Mouse (Mus musculus): Measurements from ENCODE around the gene Cox14. TPM values are rescaled to one million over a fixed set of nuclear protein-coding genes. Genes with fewer than 3 reads are reported as not detected.
A peak's percentile ranks its signal among the peaks of the same experiment; 100 is the strongest.
"Not testable (repeated sequence)": the region's sequence is repeated elsewhere in the genome, so short reads cannot be mapped to it uniquely, and the experiment has no call there.

Gene Cox14
- total RNA-seq, 2 experiments from 2014 or later, result 212 to 221 TPM

DNA sequence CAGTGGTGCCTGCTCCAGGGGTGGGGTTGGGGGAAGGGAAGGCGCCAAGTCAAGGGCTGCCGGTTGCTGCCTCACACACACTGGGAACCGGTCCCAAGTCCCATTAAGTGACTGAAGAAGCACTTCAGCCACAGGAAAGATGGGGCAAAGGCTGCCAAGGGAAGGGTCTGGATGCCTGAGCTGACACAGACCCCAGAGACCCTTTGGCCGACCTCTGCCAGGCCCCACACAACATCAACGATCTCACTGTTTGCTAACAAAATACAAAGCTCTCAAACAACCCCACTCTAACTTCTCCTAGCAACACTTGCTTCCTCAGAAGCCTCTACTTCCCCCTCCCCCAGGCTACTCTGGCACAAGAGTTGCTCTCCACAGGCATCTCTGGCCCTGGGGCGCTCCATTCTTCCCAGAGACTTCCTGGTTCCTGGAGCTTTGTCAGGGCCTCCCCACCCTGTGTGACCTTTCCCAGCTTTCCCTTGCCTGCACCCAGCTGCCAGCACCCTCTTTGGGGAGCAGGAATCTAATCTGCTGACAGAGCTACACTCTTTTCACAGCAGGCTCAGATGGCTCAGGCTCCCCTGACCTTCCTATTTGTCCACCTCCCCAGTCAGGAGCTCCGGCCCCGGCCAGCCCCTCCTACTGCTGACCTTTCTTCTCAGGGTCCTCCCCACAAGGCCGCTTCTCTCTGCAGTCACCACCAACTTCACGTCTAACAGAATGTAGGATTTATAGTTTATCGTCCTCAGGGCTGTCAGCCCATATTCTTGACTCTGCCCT is 1.7 kb upstream of the Cox14 start:
- DNase-seq, result peak; percentile 88
- intact Hi-C loops (cut with DNase I), result loop anchor here (2.0 kb wide), 2 partner anchors 21 to 179 kb away; partner anchors contain the start of gene Smarcd1

DNA sequence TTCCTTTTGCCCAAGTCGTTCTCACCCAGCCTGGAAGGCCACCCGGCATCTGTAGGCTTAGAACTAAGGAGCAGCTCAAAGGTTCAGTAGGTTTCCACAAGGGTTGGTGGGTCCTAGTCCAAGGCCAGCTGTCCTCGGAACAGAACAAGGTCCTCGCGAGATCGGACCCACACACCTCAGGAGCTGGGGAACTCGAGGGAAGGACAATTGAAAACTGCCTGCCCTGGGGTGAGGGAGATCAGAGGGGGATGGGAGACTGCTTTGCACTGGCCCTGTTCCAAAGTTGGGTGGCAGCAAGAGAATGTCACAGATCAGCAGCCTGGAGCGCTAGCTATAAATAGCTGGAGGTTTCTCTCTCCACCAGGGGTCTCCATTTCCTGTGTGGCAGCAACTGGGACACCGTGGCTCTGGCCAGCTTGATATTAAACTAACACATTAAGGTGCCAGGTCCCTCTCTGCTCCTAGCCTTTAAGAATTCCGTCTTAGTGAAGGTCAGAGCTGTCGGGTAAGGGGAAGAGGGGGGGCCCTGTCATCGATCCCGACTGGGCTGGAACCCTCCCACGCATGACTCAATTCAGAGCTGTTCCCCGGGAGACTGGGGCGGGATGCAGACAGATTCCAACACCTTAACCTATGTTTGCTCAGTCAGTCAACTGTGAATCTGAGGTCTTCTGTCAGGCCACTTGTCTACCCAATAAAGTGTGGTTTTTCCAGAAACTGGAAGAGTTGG is 961 bp upstream of the Cox14 start:
- intact Hi-C loops (cut with DNase I), result loop anchor here (1.0 to 2.0 kb wide), 3 partner anchors 22 to 178 kb away; partner anchors contain the start of genes Cers5 and Smarcd1

DNA sequence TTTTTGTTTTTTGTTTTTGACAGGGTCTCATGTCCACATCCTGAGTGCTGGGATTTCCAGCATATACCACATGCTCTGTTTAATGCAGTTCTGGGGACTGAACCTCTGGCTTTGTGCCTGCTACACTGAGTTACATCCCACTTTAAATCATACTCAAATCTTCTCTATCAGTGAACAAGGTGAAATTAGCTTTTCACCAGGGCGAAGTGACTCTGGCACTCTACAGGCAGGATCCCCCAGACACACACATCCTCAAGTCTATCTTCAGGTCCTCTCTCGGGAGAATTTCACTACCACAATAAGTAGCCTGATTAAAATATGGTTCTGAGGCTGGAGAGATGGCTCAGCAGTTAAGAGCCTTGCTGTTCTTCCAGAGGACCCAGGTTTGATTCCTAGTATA is 1.1 kb downstream of the Cox14 start:
- intact Hi-C loops (cut with DNase I), result no loop called here
- no peak for DNase-seq

More for the DNA sequence above, 961 bp upstream of the Cox14 start:
- peak; percentile 90 to 92 for DNase-seq

DNA sequence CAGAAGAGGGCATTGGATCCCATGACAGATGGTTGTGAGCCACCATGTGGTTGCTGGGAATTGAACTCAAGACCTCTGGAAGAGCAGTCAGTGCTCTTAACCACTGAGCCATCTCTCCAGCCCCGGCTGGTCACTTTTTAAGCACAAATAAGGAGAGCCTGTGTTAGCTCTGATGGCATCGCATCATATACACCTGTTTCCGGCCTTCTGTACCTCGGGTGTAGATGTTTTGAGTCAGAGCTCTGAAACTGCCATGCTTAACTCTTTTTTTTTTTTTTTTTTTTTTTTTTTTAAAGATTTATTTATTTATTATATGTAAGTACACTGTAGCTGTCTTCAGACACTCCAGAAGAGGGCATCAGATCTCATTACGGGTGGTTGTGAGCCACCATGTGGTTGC is 1.6 kb downstream of the Cox14 start:
- intact Hi-C loops (cut with DNase I); DNase-seq: not testable (repeated sequence)

DNA sequence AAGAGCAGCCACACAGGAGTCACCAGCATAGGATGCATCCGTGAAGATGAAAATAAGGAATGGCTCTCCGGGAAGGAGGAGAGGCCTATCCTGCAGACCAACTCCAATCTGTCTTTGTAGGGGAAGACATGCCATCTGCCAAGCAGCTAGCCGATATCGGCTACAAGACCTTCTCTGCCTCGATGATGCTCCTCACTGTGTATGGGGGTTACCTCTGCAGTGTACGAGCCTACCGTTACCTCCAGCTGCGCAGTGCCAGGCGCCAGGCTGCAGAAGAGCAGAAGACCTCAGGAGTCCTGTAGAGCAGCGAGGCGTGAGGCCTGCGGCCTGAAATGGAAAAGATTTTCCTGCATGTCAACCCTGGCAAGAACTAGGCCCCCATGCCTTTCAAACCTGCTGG is 2.1 kb downstream of the Cox14 start:
- intact Hi-C loops (cut with DNase I), result no loop called here
- DNase-seq, result no peak

DNA sequence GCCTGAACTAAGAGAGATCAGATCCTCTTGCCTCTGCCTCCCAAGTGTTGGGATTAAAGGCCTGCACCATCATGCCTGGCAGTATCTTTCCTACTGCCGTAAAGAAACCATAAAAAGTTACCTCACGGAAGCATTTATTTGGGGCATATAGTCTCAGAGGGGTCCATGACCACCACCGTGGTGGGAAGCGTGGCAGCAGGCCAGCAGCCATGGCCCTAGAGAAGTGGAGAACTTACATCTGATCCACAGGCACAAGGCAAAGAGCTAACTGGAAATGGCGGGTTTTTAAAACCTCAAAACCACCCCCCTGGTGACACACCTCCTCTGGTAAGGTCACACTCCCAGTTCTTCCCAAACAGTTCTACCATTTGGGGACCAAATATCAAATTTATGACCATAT is 2.8 kb downstream of the Cox14 start:
- no peak for DNase-seq
- intact Hi-C loops (cut with DNase I), result no loop called here

DNA sequence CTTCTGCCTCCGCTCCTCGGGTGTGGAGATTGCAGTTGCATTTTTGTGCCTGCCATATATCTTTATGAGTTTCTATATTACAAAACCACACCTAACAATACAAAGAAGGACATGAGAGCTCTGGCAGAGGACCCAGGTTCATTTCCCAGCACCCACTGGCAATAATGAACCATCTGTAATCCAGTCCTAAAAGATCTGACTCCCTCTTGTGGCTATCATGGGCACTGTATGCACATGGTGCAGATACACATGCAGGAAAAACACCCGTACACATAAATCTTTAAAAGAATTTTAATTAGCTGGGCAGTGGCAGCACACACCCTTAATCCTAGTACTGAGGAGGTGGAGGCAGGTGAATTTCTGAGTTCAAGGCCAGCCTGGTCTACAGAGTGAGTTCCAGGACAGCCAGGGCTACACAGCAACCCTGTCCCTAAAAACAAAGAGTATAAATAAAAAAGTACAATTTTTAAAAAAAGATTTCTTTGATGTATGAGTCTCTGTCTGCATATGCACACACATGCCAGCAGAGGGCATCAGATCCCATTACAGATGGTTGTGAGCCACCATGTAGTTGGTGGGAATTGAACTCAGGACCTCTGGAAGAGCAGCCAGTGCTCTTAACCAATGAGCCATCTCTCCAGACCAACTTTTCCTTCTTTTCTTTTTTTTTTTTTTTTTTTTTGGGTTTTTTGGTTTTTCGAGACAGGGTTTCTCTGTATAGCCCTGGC is 3.8 kb downstream of the Cox14 start:
- DNase-seq, result no peak
- intact Hi-C loops (cut with DNase I), result no loop called here

DNA sequence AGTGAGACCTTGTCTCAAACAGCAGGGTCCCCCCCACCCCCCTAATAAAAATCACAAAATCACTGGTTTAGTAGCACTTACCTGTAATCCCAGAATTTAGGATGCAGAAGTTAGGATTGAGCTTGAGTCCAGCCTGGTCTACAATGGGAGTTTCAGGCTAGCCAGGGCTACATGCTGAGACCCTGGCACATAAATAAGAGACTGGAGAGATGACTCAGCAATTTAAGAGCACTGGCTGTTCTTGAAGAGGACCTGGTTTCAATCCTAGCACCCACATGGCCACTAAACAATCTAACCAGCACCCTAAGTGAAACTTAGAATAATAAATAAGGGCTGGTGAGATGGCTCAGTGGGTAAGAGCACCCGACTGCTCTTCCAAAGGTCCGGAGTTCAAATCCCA is 5.7 kb downstream of the Cox14 start:
- DNase-seq, result no peak
- intact Hi-C loops (cut with DNase I), result no loop called here

DNA sequence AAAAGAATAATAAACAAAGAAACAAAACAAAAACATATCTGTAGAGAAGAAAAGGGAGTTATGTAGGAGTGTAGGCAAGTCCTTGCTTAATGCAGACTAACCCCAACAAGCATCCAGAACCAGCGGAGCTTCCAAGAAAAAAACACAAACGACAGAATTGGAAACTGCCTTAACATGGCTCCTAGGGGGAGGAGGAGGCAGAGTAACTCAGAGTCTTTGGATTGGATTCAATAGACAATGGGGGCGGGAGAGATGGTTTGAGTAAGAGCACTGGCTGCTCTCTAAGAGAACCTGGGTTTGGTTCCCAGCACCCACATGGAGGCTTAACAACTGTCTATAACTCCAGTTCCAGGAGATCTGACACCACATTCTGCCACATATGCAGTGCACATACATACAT is 6.3 kb downstream of the Cox14 start:
- intact Hi-C loops (cut with DNase I), result no loop called here
- DNase-seq, result no peak

DNA sequence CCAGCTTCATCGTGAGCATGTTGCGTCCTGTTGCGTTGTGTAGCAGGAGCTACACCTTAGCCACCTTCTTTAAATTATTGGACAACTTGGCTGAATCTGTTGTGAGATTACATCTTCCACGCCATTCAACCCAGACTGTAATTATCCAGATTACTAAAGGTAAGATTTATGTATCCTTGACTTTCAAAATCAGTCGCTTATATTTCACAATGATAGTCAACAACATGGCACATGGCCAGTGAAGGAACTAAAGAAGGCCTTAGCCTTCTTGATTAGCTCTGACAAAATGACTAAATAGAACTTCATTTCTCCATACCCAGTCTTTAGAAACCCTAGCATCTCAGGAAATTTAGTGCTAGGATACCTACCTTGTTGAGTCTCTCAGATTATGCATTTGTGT is 7.8 kb downstream of the Cox14 start:
- no peak for DNase-seq
- intact Hi-C loops (cut with DNase I), result no loop called here

DNA sequence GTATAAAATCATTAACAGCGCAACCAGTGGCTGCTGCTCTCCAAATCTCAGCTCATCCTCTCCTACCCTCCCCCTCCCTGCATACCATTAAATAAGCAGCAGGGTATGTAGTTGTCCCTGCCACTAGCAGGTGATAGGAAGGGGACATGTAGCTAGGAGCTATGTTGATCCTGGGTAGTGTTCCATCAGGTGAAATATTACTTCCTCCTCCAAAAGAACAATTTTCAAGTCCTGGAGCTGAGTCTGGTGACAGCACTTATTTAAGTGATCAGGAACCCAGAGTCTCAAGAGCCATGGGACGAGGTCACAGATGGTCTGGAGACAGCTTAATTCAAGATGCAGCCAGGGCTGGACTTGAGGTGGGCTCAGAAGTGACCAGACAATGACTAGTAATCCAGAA is 10.2 kb downstream of the Cox14 start:
- intact Hi-C loops (cut with DNase I), result no loop called here
- peak; percentile 100 for DNase-seq

DNA sequence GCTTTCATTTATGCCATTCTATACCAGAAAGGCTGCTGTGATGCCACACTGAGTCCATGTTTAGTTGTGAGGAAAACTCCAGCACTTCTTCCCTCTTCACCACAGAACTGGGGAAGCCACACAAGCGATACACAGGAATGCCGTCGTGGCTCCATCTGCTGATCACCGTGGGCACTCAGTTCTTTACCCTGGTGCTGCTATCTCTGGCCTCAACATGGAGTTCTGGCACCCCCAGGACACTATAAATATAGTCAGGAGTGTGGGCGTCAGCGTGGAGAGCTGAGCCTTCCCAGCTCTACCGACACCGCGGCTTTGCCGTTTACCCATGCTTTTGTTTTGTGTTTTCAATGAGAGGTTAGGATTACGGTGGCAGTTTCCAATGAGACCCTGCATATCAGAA is 11.3 kb downstream of the Cox14 start:
- peak in 1 of 2 experiments; percentile 23 for DNase-seq
- intact Hi-C loops (cut with DNase I), result no loop called here

DNA sequence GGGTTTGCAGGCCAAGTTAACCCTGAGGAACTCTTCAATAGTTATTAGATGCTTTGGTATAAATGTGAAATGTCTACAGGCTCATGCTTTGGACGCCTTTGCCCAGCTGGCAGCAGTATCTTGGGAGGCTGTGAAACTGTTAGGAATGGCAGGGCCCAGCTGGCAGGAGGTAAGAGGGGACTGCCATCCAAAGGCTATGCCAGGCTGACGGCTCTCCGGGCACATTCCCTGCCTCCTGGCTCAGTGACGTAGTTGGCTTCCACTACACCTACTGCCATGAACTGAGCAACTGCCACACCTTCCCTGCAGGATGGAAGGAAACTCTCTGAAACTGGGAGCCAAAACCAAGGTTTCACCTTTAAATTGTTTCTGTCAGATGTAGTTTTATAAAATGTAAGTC is 14.8 kb downstream of the Cox14 start:
- no peak for DNase-seq

DNA sequence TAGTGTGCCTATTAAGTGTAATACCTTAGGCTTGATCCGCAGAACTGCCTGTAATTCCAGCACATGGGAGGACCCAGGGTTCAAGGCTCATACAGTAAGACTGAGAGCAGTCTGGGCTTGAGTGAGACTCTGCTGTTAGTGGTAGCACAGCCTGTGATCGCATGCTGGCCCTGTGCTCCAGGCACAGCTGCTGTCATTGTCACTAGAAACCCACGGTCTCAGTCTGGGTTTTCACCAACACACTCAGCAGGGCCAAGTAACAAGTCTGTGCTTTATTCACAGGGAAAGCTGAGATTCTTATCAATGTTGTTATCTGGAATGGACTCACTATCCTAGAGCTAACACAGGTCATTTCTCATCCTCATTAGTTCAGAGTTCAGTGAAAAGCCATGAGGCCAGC is 28.8 kb downstream of the Cox14 start:
- intact Hi-C loops (cut with DNase I), result no loop called here
- no peak for DNase-seq

More for the DNA sequence above, 14.8 kb downstream of the Cox14 start:
- intact Hi-C loops (cut with DNase I), result loop anchor here (5.0 kb wide), 1 partner anchor 37 kb away; no protein-coding TSS in a partner anchor

DNA sequence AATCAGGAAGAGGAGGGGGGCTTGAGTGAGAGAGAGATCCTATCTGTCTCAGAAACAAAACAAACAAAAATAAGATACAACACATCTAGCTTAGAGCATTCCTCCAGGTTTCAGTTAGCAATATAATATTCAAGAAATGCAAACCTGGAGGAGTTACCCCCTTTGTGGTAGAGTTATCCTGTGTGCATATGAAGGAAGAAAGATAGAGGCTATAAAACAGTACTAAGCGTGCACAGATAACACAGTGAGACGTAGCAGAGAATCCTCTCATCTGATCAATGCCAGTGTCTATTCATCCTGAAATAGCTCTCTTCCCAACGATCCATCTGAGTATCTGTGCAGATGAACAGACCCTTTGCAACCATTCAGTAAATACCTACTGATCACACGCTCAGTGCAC is 42.0 kb downstream of the Cox14 start:
- intact Hi-C loops (cut with DNase I), result no loop called here
- DNase-seq, result no peak

DNA sequence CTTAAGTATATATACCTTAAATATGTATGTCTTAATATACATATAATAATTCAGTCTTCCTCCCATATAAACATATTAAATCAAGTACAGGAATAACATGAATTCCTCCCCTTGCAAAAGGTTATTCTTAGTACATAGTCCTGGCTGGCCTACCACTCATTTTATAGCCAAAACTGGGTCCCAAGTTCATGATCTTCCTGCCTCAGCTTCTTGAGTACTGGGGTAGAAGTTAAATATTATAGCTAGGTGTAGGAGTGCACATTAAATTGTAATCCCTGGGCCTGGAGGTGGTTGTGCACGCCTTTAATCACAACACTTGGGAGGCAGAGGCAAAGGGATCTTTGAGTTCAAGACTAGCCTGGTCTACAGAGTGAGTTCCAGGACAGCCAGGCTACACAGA is 43.3 kb downstream of the Cox14 start:
- no peak for DNase-seq
- intact Hi-C loops (cut with DNase I), result no loop called here

DNA sequence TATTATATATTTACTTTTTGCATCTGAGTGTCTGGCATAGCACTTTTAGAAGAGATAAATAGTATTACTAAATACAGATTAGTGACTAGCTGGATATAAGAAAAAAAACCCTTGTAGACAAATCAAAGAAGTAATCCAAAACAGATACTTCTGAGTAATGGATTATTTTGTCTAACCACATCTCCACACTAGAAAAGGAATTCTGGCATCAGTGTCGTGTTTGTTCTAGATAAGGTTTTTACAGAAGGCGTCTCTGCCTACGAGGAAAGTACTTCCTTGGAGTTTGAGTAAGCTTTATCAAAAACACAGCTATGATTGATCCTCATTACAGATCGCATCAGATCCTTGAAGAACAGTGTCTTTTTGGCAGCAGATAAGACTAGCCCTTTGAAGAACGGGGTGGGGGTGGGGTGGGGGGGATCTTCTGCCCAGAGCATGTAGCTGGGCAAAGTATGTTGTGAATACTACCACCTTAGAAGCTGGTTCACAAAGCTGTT is 45.6 kb downstream of the Cox14 start:
- DNase-seq, result no peak
- intact Hi-C loops (cut with DNase I), result loop anchor here (10.0 kb wide), 1 partner anchor 276 kb away; no protein-coding TSS in a partner anchor

DNA sequence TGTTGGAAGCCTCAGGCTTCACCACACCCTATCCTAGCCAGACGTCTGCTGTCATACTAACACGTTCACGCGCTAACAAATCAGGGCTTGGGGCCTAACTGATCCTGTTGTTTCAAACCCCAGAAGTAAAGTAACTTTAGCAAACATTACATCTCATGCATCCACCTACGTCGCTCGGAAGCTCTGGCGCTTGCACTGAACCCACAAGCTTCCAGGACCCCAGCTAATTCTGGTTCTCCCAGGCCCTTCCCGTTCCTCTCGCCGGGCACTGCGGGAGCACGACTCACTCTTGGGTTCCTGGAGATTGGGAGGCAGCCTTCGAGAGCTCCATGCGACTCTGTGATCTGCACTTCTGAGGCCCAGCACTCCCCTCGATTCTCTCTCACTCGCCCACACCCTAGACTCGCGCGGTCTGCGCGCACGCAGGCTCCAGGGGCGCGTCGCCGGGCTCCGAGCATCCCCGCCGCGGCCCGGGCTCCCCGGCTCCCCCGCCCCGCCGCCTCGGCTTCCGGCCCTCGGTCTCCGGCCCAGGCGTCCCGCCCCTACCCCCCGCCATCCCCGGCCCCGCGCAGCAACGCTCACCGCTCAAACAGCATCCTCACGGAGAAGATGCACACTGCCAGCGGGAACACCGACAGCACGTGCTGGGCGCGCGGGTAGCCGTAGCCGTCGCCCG is 46.3 kb downstream of the Cox14 start:
- peak; percentile 48 to 64 for DNase-seq
- intact Hi-C loops (cut with DNase I), result loop anchor here (1.0 to 10.0 kb wide), 2 partner anchors 46 to 277 kb away; partner anchors contain the start of gene Cox14

DNA sequence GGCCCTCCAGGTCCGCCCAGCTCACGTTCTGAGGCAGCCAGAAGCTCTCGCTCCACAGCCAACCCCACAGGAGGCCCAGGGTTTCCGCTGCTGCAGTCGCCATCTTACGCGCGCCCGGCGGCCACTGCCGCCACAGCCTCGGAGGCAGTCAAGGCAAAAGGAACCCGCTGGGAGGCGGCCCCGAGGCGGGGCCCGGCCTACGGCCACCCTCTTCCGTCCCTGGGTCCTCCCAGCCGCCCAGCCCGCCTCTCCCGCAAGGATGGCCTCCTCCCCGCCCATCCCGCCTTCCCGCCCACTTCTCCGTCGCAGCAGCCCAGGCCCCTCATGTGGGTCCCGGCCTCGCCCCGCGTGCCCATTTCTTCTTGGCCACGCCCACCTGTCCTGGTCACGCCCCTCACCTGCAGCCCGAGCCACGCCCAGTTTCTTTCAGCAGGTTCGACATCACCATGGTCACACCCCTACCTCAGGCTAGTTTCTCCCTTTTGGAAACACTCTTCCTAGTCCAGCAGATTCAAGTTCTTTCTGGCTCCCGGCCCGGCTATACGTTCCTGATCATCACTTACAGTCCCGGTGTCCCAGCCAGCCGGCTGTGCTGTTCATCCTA is 47.0 kb downstream of the Cox14 start:
- intact Hi-C loops (cut with DNase I), result loop anchor here (1.0 to 10.0 kb wide), 2 partner anchors 47 to 278 kb away; partner anchors contain the start of gene Cox14
- peak; percentile 89 to 91 for DNase-seq

DNA sequence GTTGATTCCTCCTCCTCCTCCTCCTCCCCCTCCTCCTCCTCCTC is 47.3 kb downstream of the Cox14 start, which contains the start of gene Cers5:
TSS of gene Cers5 (minus strand) at position 5 of the 44 bp plus-strand sequence.
- DNase-seq, result not testable (repeated sequence)
- intact Hi-C loops (cut with DNase I), result loop anchor here (1.0 to 10.0 kb wide), 2 partner anchors 47 to 278 kb away; partner anchors contain the start of gene Cox14

Measured in heart, postnatal 10 days (tissue).